Mouse (Mus musculus) embryonic fibroblast, embryonic 13.5 days (primary cell): ENCODE results near the gene Spsb4.

Source experiments
- CTCF ChIP-seq: IDR thresholded peaks from 2 replicates; pipeline ENCODE4 v1.5.1; 2011; ENCODE audit warnings: mild to moderate bottlenecking, control low read depth, low read length, moderate library complexity, borderline replicate concordance; ENCODE audit not compliant: insufficient read depth
- POLR2A ChIP-seq: IDR thresholded peaks from 2 replicates; pipeline ENCODE4 v1.6.1; 2011; ENCODE audit warnings: low read depth, mild to moderate bottlenecking, control low read depth, low read length, moderate library complexity

- TF ChIP-seq POLR2A (no peak), CTCF (no peak)
Observed at GRCm38 (mm10) chr9:96959469-96959868, 59.2 kb downstream of the Spsb4 start.
